Mouse (Mus musculus): Measurements from ENCODE around the gene Twist2.

GRCm38 (mm10) chr1:91845380-91845957 lies 44.2 kb downstream of the Twist2 start:
- no peak for TF ChIP-seq CTCF (IDR thresholded peaks at IDR 0.05; ENCODE audit: control insufficient read depth, insufficient read depth, low read length)
- TF ChIP-seq POLR2A (IDR thresholded peaks at IDR 0.05; ENCODE audit: borderline replicate concordance, control insufficient read depth, low read depth, low read length), result no peak

Data from bone marrow, adult 2 months (tissue).